Mouse (Mus musculus) stomach, embryonic 15.5 days (tissue): ENCODE measurements around the gene Tcf15. TPM values are rescaled to one million over a fixed set of nuclear protein-coding genes. Genes with fewer than 3 reads are reported as not detected.

ENCODE experiments used
- ATAC-seq: fragments of 200-750 bp; cut with Nextera tagmentation; 2 replicates; pipeline ENCODE4 v1.8.0; 2017; ENCODE audit warnings: low read depth, moderate number of reproducible peaks, moderate TSS enrichment; ENCODE audit not compliant: insufficient read depth, low FRiP score
- H3K27ac ChIP-seq: fragments of 300-500 bp; sonication (generic); 2 replicates; pipeline ENCODE4 v1.5.1; 2015; ENCODE audit warnings: mild to moderate bottlenecking, inconsistent platforms
- H3K27me3 ChIP-seq: fragments of 300-500 bp; sonication (generic); replicated peaks from 2 replicates; pipeline ENCODE4 v1.6.1; 2015; ENCODE audit warnings: inconsistent platforms
- H3K36me3 ChIP-seq: fragments of 300-500 bp; sonication (generic); 2 replicates; pipeline ENCODE4 v1.6.1; 2015; ENCODE audit warnings: inconsistent platforms
- H3K4me1 ChIP-seq: fragments of 300-500 bp; sonication (generic); 2 replicates; pipeline ENCODE4 v1.6.1; 2015; ENCODE audit warnings: inconsistent platforms
- H3K4me2 ChIP-seq: fragments of 300-500 bp; sonication (generic); 2 replicates; pipeline ENCODE4 v1.6.1; 2015; ENCODE audit warnings: mild to moderate bottlenecking, inconsistent platforms
- H3K4me3 ChIP-seq: fragments of 300-500 bp; sonication (generic); replicated peaks from 2 replicates; pipeline ENCODE4 v1.5.1; 2015; ENCODE audit warnings: inconsistent platforms
- H3K9ac ChIP-seq: fragments of 300-500 bp; sonication (generic); 2 replicates; pipeline ENCODE4 v1.6.1; 2015; ENCODE audit warnings: inconsistent platforms
- H3K9me3 ChIP-seq: fragments of 300-500 bp; sonication (generic); 2 replicates; pipeline ENCODE4 v1.6.1; 2016; ENCODE audit warnings: inconsistent platforms
- WGBS: fragments of 180-500 bp; shearing (Covaris S2); methylation state at CpG from one replicate; pipeline ENCODE4 v1.1.7; 2015; 5-methylcytosine and 5-hydroxymethylcytosine counted together
- polyA plus RNA-seq: library from polyadenylated mRNA; unstranded; fragments of >200 nt; fragmentation: Nextera tagmentation; extraction: Ambion mirVana; gene quantifications from 2 replicates; pipeline ENCODE4 v1.2.1, GENCODE M21; 2015

Gene Tcf15
- polyA plus RNA-seq, 1 experiment from 2014 or later, result 8.2 TPM

GRCm38 (mm10) chr2:152106597-152106996 lies 36.8 kb upstream of the Tcf15 start:
- H3K4me2 ChIP-seq, result peak overlapping the region; percentile 94; the same call in 1 of the 2 replicates
- no peak overlapping the region for H3K27ac ChIP-seq
- 0 out of 2 replicates have a peak, but pooled peaks cover 1% of the 10 kb centered on the region for H3K27me3 ChIP-seq
- no peaks in the 10 kb centered on the region for H3K36me3 ChIP-seq
- H3K9me3 ChIP-seq, result no peaks in the 10 kb centered on the region
- ATAC-seq, result no peak
- H3K4me3 ChIP-seq, result peak overlapping the region; percentile 75; the same call in 1 of the 2 replicates
- peaks cover 5% of the 10 kb centered on the region; the same call in 1 of the 2 replicates for H3K4me1 ChIP-seq
- no peak overlapping the region for H3K9ac ChIP-seq
- WGBS, result 95% methylated on average over 10 of the region's 10 CpGs

GRCm38 (mm10) chr2:152108702-152109101 lies 34.7 kb upstream of the Tcf15 start:
- Histone ChIP-seq H3K27me3 (no peaks in the 10 kb centered on the region), H3K27ac (no peak overlapping the region), H3K9me3 (no peaks in the 10 kb centered on the region), H3K4me1 (peaks cover 6% of the 10 kb centered on the region; the same call in 1 of the 2 replicates), H3K4me3 (no peak overlapping the region), H3K4me2 (no peak overlapping the region), H3K36me3 (no peaks in the 10 kb centered on the region), H3K9ac (no peak overlapping the region)
- no peak for ATAC-seq
- 75% methylated on average over 7 of the region's 7 CpGs for WGBS

GRCm38 (mm10) chr2:152109386-152109785 lies 34.0 kb upstream of the Tcf15 start:
- Histone ChIP-seq H3K9ac (no peak overlapping the region), H3K27me3 (no peaks in the 10 kb centered on the region), H3K27ac (no peak overlapping the region), H3K9me3 (no peaks in the 10 kb centered on the region), H3K4me3 (no peak overlapping the region), H3K4me1 (peaks cover 7% of the 10 kb centered on the region), H3K4me2 (no peak overlapping the region), H3K36me3 (no peaks in the 10 kb centered on the region)
- ATAC-seq, result no peak
- 89% methylated on average over 5 of the region's 5 CpGs for WGBS

- WGBS, result 47% methylated on average over 2 of the region's 2 CpGs
- H3K9ac ChIP-seq, result no peak overlapping the region
Measured at GRCm38 (mm10) chr2:152111311-152111710, 32.0 kb upstream of the Tcf15 start.

GRCm38 (mm10) chr2:152111920-152112319 lies 31.4 kb upstream of the Tcf15 start:
- no peaks in the 10 kb centered on the region for H3K36me3 ChIP-seq
- peak; percentile 71 for ATAC-seq

More at GRCm38 (mm10) chr2:152111311-152111710, 32.0 kb upstream of the Tcf15 start:
- no peak overlapping the region; the same call in 1 of the 2 replicates for H3K4me2 ChIP-seq
- no peak overlapping the region for H3K4me3 ChIP-seq
- H3K27me3 ChIP-seq, result no peaks in the 10 kb centered on the region
- no peak overlapping the region for H3K27ac ChIP-seq
- no peaks in the 10 kb centered on the region for H3K9me3 ChIP-seq
- peaks cover 10% of the 10 kb centered on the region for H3K4me1 ChIP-seq
- no peaks in the 10 kb centered on the region for H3K36me3 ChIP-seq
- no peak for ATAC-seq

GRCm38 (mm10) chr2:152112490-152112889 lies 30.9 kb upstream of the Tcf15 start:
- no peaks in the 10 kb centered on the region for H3K9me3 ChIP-seq
- H3K4me3 ChIP-seq, result no peak overlapping the region
- 84% methylated on average over 5 of the region's 5 CpGs for WGBS
- peaks cover 10% of the 10 kb centered on the region for H3K4me1 ChIP-seq
- H3K9ac ChIP-seq, result no peak overlapping the region
- no peaks in the 10 kb centered on the region for H3K27me3 ChIP-seq
- no peaks in the 10 kb centered on the region for H3K36me3 ChIP-seq
- H3K4me2 ChIP-seq, result no peak overlapping the region
- ATAC-seq, result no peak
- no peak overlapping the region for H3K27ac ChIP-seq

More at GRCm38 (mm10) chr2:152111920-152112319, 31.4 kb upstream of the Tcf15 start:
- Histone ChIP-seq H3K9me3 (no peaks in the 10 kb centered on the region), H3K4me3 (no peak overlapping the region), H3K27me3 (no peaks in the 10 kb centered on the region), H3K4me2 (no peak overlapping the region), H3K9ac (no peak overlapping the region), H3K4me1 (peaks cover 10% of the 10 kb centered on the region), H3K27ac (no peak overlapping the region)
- WGBS, result 5% methylated on average over 7 of the region's 7 CpGs

GRCm38 (mm10) chr2:152112970-152113369 lies 30.4 kb upstream of the Tcf15 start:
- H3K27ac ChIP-seq, result no peak overlapping the region
- no peak overlapping the region for H3K9ac ChIP-seq
- H3K4me2 ChIP-seq, result no peak overlapping the region
- no peaks in the 10 kb centered on the region for H3K36me3 ChIP-seq
- H3K4me1 ChIP-seq, result peaks cover 10% of the 10 kb centered on the region
- H3K4me3 ChIP-seq, result no peak overlapping the region
- no peaks in the 10 kb centered on the region for H3K27me3 ChIP-seq
- no peak for ATAC-seq
- 70% methylated on average over 10 of the region's 10 CpGs for WGBS
- no peaks in the 10 kb centered on the region for H3K9me3 ChIP-seq

GRCm38 (mm10) chr2:152114057-152114975 lies 29.0 kb upstream of the Tcf15 start:
- WGBS, result 18% methylated on average over 36 of the region's 36 CpGs
- no peak for ATAC-seq
- H3K9ac ChIP-seq, result no peak overlapping the region

GRCm38 (mm10) chr2:152117694-152118093 lies 25.7 kb upstream of the Tcf15 start:
- WGBS, result 79% methylated on average over 7 of the region's 7 CpGs
- Histone ChIP-seq H3K9ac (no peak overlapping the region), H3K4me1 (peaks cover 6% of the 10 kb centered on the region; the same call in 1 of the 2 replicates), H3K27ac (no peak overlapping the region), H3K36me3 (no peaks in the 10 kb centered on the region), H3K4me2 (no peak overlapping the region), H3K4me3 (no peak overlapping the region), H3K27me3 (no peaks in the 10 kb centered on the region), H3K9me3 (no peaks in the 10 kb centered on the region)
- ATAC-seq, result no peak

More at GRCm38 (mm10) chr2:152114057-152114975, 29.0 kb upstream of the Tcf15 start:
- no peaks in the 10 kb centered on the region for H3K27me3 ChIP-seq
- H3K4me2 ChIP-seq, result peak overlapping the region; percentile 53
- H3K4me3 ChIP-seq, result peak overlapping the region; percentile 15; the same call in 1 of the 2 replicates
- H3K27ac ChIP-seq, result no peak overlapping the region
- H3K4me1 ChIP-seq, result peaks cover 10% of the 10 kb centered on the region
- H3K9me3 ChIP-seq, result no peaks in the 10 kb centered on the region
- H3K36me3 ChIP-seq, result no peaks in the 10 kb centered on the region

- H3K4me2 ChIP-seq, result no peak overlapping the region
- H3K4me3 ChIP-seq, result no peak overlapping the region
- 46% methylated on average over 6 of the region's 6 CpGs for WGBS
- no peak overlapping the region for H3K27ac ChIP-seq
- no peaks in the 10 kb centered on the region for H3K27me3 ChIP-seq
- H3K36me3 ChIP-seq, result no peaks in the 10 kb centered on the region
- no peak for ATAC-seq
- H3K9me3 ChIP-seq, result no peaks in the 10 kb centered on the region
- H3K4me1 ChIP-seq, result peaks cover 6% of the 10 kb centered on the region; the same call in 1 of the 2 replicates
- no peak overlapping the region for H3K9ac ChIP-seq
Measured at GRCm38 (mm10) chr2:152119228-152119865, 24.0 kb upstream of the Tcf15 start.

- no peaks in the 10 kb centered on the region for H3K9me3 ChIP-seq
- no peak overlapping the region for H3K4me2 ChIP-seq
- H3K36me3 ChIP-seq, result no peaks in the 10 kb centered on the region
- 56% methylated on average over 9 of the region's 9 CpGs for WGBS
- H3K27me3 ChIP-seq, result no peaks in the 10 kb centered on the region
- H3K9ac ChIP-seq, result no peak overlapping the region
- H3K4me3 ChIP-seq, result no peak overlapping the region
- ATAC-seq, result peak; percentile 88
- H3K27ac ChIP-seq, result no peak overlapping the region
- H3K4me1 ChIP-seq, result no peaks in the 10 kb centered on the region
Measured at GRCm38 (mm10) chr2:152122896-152123295, 20.5 kb upstream of the Tcf15 start.

- ATAC-seq, result no peak
- H3K36me3 ChIP-seq, result no peaks in the 10 kb centered on the region
- 42% methylated on average over 2 of the region's 2 CpGs for WGBS
Measured at GRCm38 (mm10) chr2:152128597-152128996, 14.8 kb upstream of the Tcf15 start.

More at GRCm38 (mm10) chr2:152128597-152128996, 14.8 kb upstream of the Tcf15 start:
- Histone ChIP-seq H3K27me3 (no peaks in the 10 kb centered on the region), H3K4me3 (no peak overlapping the region), H3K27ac (no peak overlapping the region), H3K9me3 (no peaks in the 10 kb centered on the region), H3K4me2 (no peak overlapping the region), H3K4me1 (no peaks in the 10 kb centered on the region), H3K9ac (no peak overlapping the region)
